Mouse (Mus musculus) ovary, postnatal 36 days (tissue): Measurements from ENCODE around the gene Tapbpl.
"Not testable (repeated sequence)": the region's sequence is repeated elsewhere in the genome, so short reads cannot be mapped to it uniquely, and the experiment has no call there.

Experiments used
- DNase-seq: peaks from one replicate; pipeline ENCODE4 v3.0.0; 2022; ENCODE audit warnings: low spot score, mixed read lengths

Tapbpl gene

GRCm38 (mm10) chr6:125231117-125232044, at the start of gene Tapbpl:
Gene Tapbpl (minus strand): TSS chr6:125231860.
- DNase-seq = peak; percentile 56

GRCm38 (mm10) chr6:125279729-125280128, 48.1 kb upstream of the Tapbpl start:
- no peak for DNase-seq

GRCm38 (mm10) chr6:125274841-125275563, 43.3 kb upstream of the Tapbpl start:
- peak; percentile 29 for DNase-seq

GRCm38 (mm10) chr6:125272228-125272785, 40.6 kb upstream of the Tapbpl start:
- DNase-seq = no peak

GRCm38 (mm10) chr6:125271455-125272227, 40.0 kb upstream of the Tapbpl start:
- DNase-seq = peak; percentile 84

- DNase-seq = no peak
Observed at GRCm38 (mm10) chr6:125268799-125269198, 37.1 kb upstream of the Tapbpl start.

- DNase-seq = no peak
Observed at GRCm38 (mm10) chr6:125267469-125267868, 35.8 kb upstream of the Tapbpl start.

GRCm38 (mm10) chr6:125266600-125266999, 34.9 kb upstream of the Tapbpl start:
- DNase-seq = not testable (repeated sequence)

GRCm38 (mm10) chr6:125266091-125266490, 34.4 kb upstream of the Tapbpl start:
- no peak for DNase-seq

- no peak for DNase-seq
Observed at GRCm38 (mm10) chr6:125265239-125265638, 33.6 kb upstream of the Tapbpl start.

GRCm38 (mm10) chr6:125264219-125264618, 32.6 kb upstream of the Tapbpl start:
- no peak for DNase-seq

- no peak for DNase-seq
Observed at GRCm38 (mm10) chr6:125260006-125260555, 28.4 kb upstream of the Tapbpl start.

GRCm38 (mm10) chr6:125256222-125256966, 24.7 kb upstream of the Tapbpl start:
- DNase-seq = no peak

- no peak for DNase-seq
Observed at GRCm38 (mm10) chr6:125255516-125256044, 23.9 kb upstream of the Tapbpl start.

- DNase-seq = no peak
Observed at GRCm38 (mm10) chr6:125253863-125254715, 22.4 kb upstream of the Tapbpl start.

GRCm38 (mm10) chr6:125252711-125253110, 21.1 kb upstream of the Tapbpl start:
- DNase-seq = no peak

GRCm38 (mm10) chr6:125252285-125252684, 20.6 kb upstream of the Tapbpl start:
- no peak for DNase-seq

- no peak for DNase-seq
Observed at GRCm38 (mm10) chr6:125244551-125244950, 12.9 kb upstream of the Tapbpl start.

GRCm38 (mm10) chr6:125241566-125241965, 9.9 kb upstream of the Tapbpl start:
- DNase-seq = no peak

GRCm38 (mm10) chr6:125240617-125241016, 9.0 kb upstream of the Tapbpl start:
- no peak for DNase-seq
